Mouse (Mus musculus): ENCODE measurements around the gene Abcf3.

GRCm38 (mm10) chr16:20530941-20531340 is 17.4 kb upstream of the Abcf3 start:
- no peak for TF ChIP-seq EP300 (IDR thresholded peaks at IDR 0.05)
- no peak for TF ChIP-seq CTCF (IDR thresholded peaks at IDR 0.05)
